Mouse (Mus musculus): ENCODE measurements around the gene Adprhl2.

Gene Adprhl2

GRCm38 (mm10) chr4:126321111-126321853, at the start of gene Adprhl2:
Gene Adprhl2, minus strand, starts transcription at chr4:126321703.
- DNase-seq (ENCODE audit: low read depth, low spot score), result peak; percentile 96

- no peak for DNase-seq (ENCODE audit: low read depth, low spot score)
Observed at GRCm38 (mm10) chr4:126360069-126360468, 38.6 kb upstream of the Adprhl2 start.

GRCm38 (mm10) chr4:126343451-126343850, 21.9 kb upstream of the Adprhl2 start:
- DNase-seq (ENCODE audit: low read depth, low spot score), result no peak

GRCm38 (mm10) chr4:126339461-126339860, 18.0 kb upstream of the Adprhl2 start:
- DNase-seq (ENCODE audit: low read depth, low spot score), result no peak

GRCm38 (mm10) chr4:126332358-126332757, 10.9 kb upstream of the Adprhl2 start:
- no peak for DNase-seq (ENCODE audit: low read depth, low spot score)

GRCm38 (mm10) chr4:126331751-126332150, 10.2 kb upstream of the Adprhl2 start:
- no peak for DNase-seq (ENCODE audit: low read depth, low spot score)

- no peak for DNase-seq (ENCODE audit: low read depth, low spot score)
Observed at GRCm38 (mm10) chr4:126330295-126330694, 8.8 kb upstream of the Adprhl2 start.

- DNase-seq (ENCODE audit: low read depth, low spot score), result no peak
Observed at GRCm38 (mm10) chr4:126326036-126326435, 4.5 kb upstream of the Adprhl2 start.

GRCm38 (mm10) chr4:126325281-126325861, 3.9 kb upstream of the Adprhl2 start, which contains the start of gene Tekt2:
Gene Tekt2, minus strand, starts transcription at chr4:126325688.
- no peak for DNase-seq (ENCODE audit: low read depth, low spot score)

GRCm38 (mm10) chr4:126324861-126325260, 3.4 kb upstream of the Adprhl2 start:
- DNase-seq (ENCODE audit: low read depth, low spot score), result no peak

GRCm38 (mm10) chr4:126322646-126323045, 1.1 kb upstream of the Adprhl2 start:
- DNase-seq (ENCODE audit: low read depth, low spot score), result no peak

GRCm38 (mm10) chr4:126321854-126322511, 480 bp upstream of the Adprhl2 start:
- no peak for DNase-seq (ENCODE audit: low read depth, low spot score)

GRCm38 (mm10) chr4:126319806-126320205, 1.7 kb downstream of the Adprhl2 start:
- no peak for DNase-seq (ENCODE audit: low read depth, low spot score)

- no peak for DNase-seq (ENCODE audit: low read depth, low spot score)
Observed at GRCm38 (mm10) chr4:126316443-126317040, 5.0 kb downstream of the Adprhl2 start.

GRCm38 (mm10) chr4:126315931-126316330, 5.6 kb downstream of the Adprhl2 start:
- DNase-seq (ENCODE audit: low read depth, low spot score), result no peak

- no peak for DNase-seq (ENCODE audit: low read depth, low spot score)
Observed at GRCm38 (mm10) chr4:126314393-126314792, 7.1 kb downstream of the Adprhl2 start.

- no peak for DNase-seq (ENCODE audit: low read depth, low spot score)
Observed at GRCm38 (mm10) chr4:126313202-126313601, 8.3 kb downstream of the Adprhl2 start.

- no peak for DNase-seq (ENCODE audit: low read depth, low spot score)
Observed at GRCm38 (mm10) chr4:126311566-126312200, 9.8 kb downstream of the Adprhl2 start.

GRCm38 (mm10) chr4:126310344-126310743, 11.2 kb downstream of the Adprhl2 start:
- no peak for DNase-seq (ENCODE audit: low read depth, low spot score)

GRCm38 (mm10) chr4:126309922-126310309, 11.6 kb downstream of the Adprhl2 start:
- DNase-seq (ENCODE audit: low read depth, low spot score), result peak; percentile 85

GRCm38 (mm10) chr4:126309211-126309921, 12.1 kb downstream of the Adprhl2 start:
- no peak for DNase-seq (ENCODE audit: low read depth, low spot score)

Data from WW6 (cell line).